Mouse (Mus musculus) embryo, embryonic 11 days (tissue): ENCODE results near the gene Aak1.
A peak's percentile ranks its signal among the peaks of the same experiment; 100 is the strongest.

ENCODE experiments used
- DNase-seq: peaks from one replicate; pipeline ENCODE4 v3.0.0-alpha.2; 2015

Gene Aak1

GRCm38 (mm10) chr6:86848915-86849644, at the start of gene Aak1:
Aak1 (plus strand) TSS chr6:86849517.
- DNase-seq: peak; percentile 94

GRCm38 (mm10) chr6:86800467-86800866, 48.9 kb upstream of the Aak1 start:
- no peak for DNase-seq

GRCm38 (mm10) chr6:86801431-86801830, 47.9 kb upstream of the Aak1 start:
- no peak for DNase-seq

GRCm38 (mm10) chr6:86804646-86805045, 44.7 kb upstream of the Aak1 start:
- DNase-seq: no peak

GRCm38 (mm10) chr6:86806455-86807086, 42.7 kb upstream of the Aak1 start:
- peak; percentile 68 for DNase-seq

GRCm38 (mm10) chr6:86812919-86813318, 36.4 kb upstream of the Aak1 start:
- DNase-seq: no peak

GRCm38 (mm10) chr6:86813341-86813740, 36.0 kb upstream of the Aak1 start:
- peak; percentile 67 for DNase-seq

GRCm38 (mm10) chr6:86814926-86815325, 34.4 kb upstream of the Aak1 start:
- no peak for DNase-seq

- peak; percentile 69 for DNase-seq
Observed at GRCm38 (mm10) chr6:86815436-86815835, 33.9 kb upstream of the Aak1 start.

GRCm38 (mm10) chr6:86816586-86816985, 32.7 kb upstream of the Aak1 start:
- peak; percentile 81 for DNase-seq

- DNase-seq: no peak
Observed at GRCm38 (mm10) chr6:86818914-86819313, 30.4 kb upstream of the Aak1 start.

- DNase-seq: no peak
Observed at GRCm38 (mm10) chr6:86819926-86820325, 29.4 kb upstream of the Aak1 start.

GRCm38 (mm10) chr6:86820690-86821089, 28.6 kb upstream of the Aak1 start:
- DNase-seq: no peak

- DNase-seq: peak; percentile 43
Observed at GRCm38 (mm10) chr6:86822285-86823050, 26.8 kb upstream of the Aak1 start.

GRCm38 (mm10) chr6:86823051-86823431, 26.3 kb upstream of the Aak1 start:
- no peak for DNase-seq

GRCm38 (mm10) chr6:86823824-86824223, 25.5 kb upstream of the Aak1 start:
- DNase-seq: no peak

GRCm38 (mm10) chr6:86824401-86824800, 24.9 kb upstream of the Aak1 start:
- no peak for DNase-seq

- DNase-seq: no peak
Observed at GRCm38 (mm10) chr6:86827432-86827831, 21.9 kb upstream of the Aak1 start.

- no peak for DNase-seq
Observed at GRCm38 (mm10) chr6:86829768-86830167, 19.5 kb upstream of the Aak1 start.

GRCm38 (mm10) chr6:86830738-86831500, 18.4 kb upstream of the Aak1 start:
- no peak for DNase-seq

- no peak for DNase-seq
Observed at GRCm38 (mm10) chr6:86832802-86833502, 16.4 kb upstream of the Aak1 start.

- DNase-seq: no peak
Observed at GRCm38 (mm10) chr6:86839089-86839488, 10.2 kb upstream of the Aak1 start.
